Mouse (Mus musculus) kidney, embryonic 15.5 days (tissue): ENCODE data around the gene U2af1. TPM values are rescaled to one million over a fixed set of nuclear protein-coding genes. Genes with fewer than 3 reads are reported as not detected.

Experiments
- ATAC-seq: fragments of 200-750 bp; cut with Nextera tagmentation; replicated peaks from 2 replicates; pipeline ENCODE4 v1.8.0; 2017; ENCODE audit warnings: moderate TSS enrichment; ENCODE audit not compliant: low FRiP score
- H3K27ac ChIP-seq: fragments of 300-500 bp; sonication (generic); 2 replicates; pipeline ENCODE4 v1.5.1; 2015; ENCODE audit warnings: mild to moderate bottlenecking, inconsistent platforms
- H3K27me3 ChIP-seq: fragments of 300-500 bp; sonication (generic); 2 replicates; pipeline ENCODE4 v1.6.1; 2015; ENCODE audit warnings: inconsistent platforms
- H3K36me3 ChIP-seq: fragments of 300-500 bp; sonication (generic); 2 replicates; pipeline ENCODE4 v1.6.1; 2015; ENCODE audit warnings: inconsistent platforms
- H3K4me1 ChIP-seq: fragments of 300-500 bp; sonication (generic); 2 replicates; pipeline ENCODE4 v1.6.1; 2015; ENCODE audit warnings: inconsistent platforms
- H3K4me2 ChIP-seq: fragments of 300-500 bp; sonication (generic); 2 replicates; pipeline ENCODE4 v1.6.1; 2015; ENCODE audit warnings: moderate library complexity, mild to moderate bottlenecking, inconsistent platforms
- H3K4me3 ChIP-seq: fragments of 300-500 bp; sonication (generic); replicated peaks from 2 replicates; pipeline ENCODE4 v1.5.1; 2015; ENCODE audit warnings: mild to moderate bottlenecking, inconsistent platforms
- H3K9ac ChIP-seq: fragments of 300-500 bp; sonication (generic); 2 replicates; pipeline ENCODE4 v1.6.1; 2015; ENCODE audit warnings: mild to moderate bottlenecking, inconsistent platforms
- H3K9me3 ChIP-seq: fragments of 300-500 bp; sonication (generic); replicated peaks from 2 replicates; pipeline ENCODE4 v1.6.1; 2016; ENCODE audit warnings: inconsistent platforms
- WGBS: fragments of 180-500 bp; shearing (Covaris S2); methylation state at CpG from one replicate; pipeline ENCODE4 v1.1.7; 2015; ENCODE audit warnings: mixed read lengths; 5-methylcytosine and 5-hydroxymethylcytosine counted together
- polyA plus RNA-seq: library from polyadenylated mRNA; unstranded; fragments of >200 nt; fragmentation: Nextera tagmentation; extraction: Ambion mirVana; gene quantifications from 2 replicates; pipeline ENCODE4 v1.2.1, GENCODE M21; 2015

Gene U2af1
- polyA plus RNA-seq, 1 experiment from 2014 or later, result 335 TPM

GRCm38 (mm10) chr17:31686225-31686564, 27.5 kb upstream of the U2af1 start:
- H3K27me3 ChIP-seq, result 0 out of 2 replicates have a peak, but pooled peaks cover 4% of the 10 kb centered on the region
- peaks cover 26% of the 10 kb centered on the region for H3K4me1 ChIP-seq
- H3K4me3 ChIP-seq, result no peak overlapping the region
- H3K9me3 ChIP-seq, result no peaks in the 10 kb centered on the region
- H3K36me3 ChIP-seq, result no peaks in the 10 kb centered on the region
- ATAC-seq, result peak; percentile 23
- H3K27ac ChIP-seq, result peak overlapping the region; percentile 87
- H3K4me2 ChIP-seq, result peak overlapping the region; percentile 17; the same call in 1 of the 2 replicates
- H3K9ac ChIP-seq, result no peak overlapping the region
- 20% methylated on average over 3 of the region's 3 CpGs for WGBS

- Histone ChIP-seq H3K4me1 (peaks cover 26% of the 10 kb centered on the region), H3K27ac (peak overlapping the region; percentile 87), H3K9ac (no peak overlapping the region), H3K4me2 (peak overlapping the region; percentile 17; the same call in 1 of the 2 replicates), H3K27me3 (0 out of 2 replicates have a peak, but pooled peaks cover 4% of the 10 kb centered on the region), H3K4me3 (no peak overlapping the region), H3K36me3 (no peaks in the 10 kb centered on the region), H3K9me3 (no peaks in the 10 kb centered on the region)
- ATAC-seq, result peak; percentile 68
- WGBS, result 9% methylated on average over 17 of the region's 17 CpGs
Measured at GRCm38 (mm10) chr17:31685514-31686224, 27.0 kb upstream of the U2af1 start.

- no peaks in the 10 kb centered on the region for H3K27me3 ChIP-seq
- H3K36me3 ChIP-seq, result no peaks in the 10 kb centered on the region
- 69% methylated on average over 2 of the region's 2 CpGs for WGBS
- no peak overlapping the region for H3K4me3 ChIP-seq
- no peak for ATAC-seq
- no peak overlapping the region for H3K27ac ChIP-seq
- no peaks in the 10 kb centered on the region for H3K9me3 ChIP-seq
- no peak overlapping the region for H3K4me2 ChIP-seq
- peaks cover 7% of the 10 kb centered on the region; the same call in 1 of the 2 replicates for H3K4me1 ChIP-seq
- H3K9ac ChIP-seq, result no peak overlapping the region
Measured at GRCm38 (mm10) chr17:31680450-31680849, 21.8 kb upstream of the U2af1 start.

GRCm38 (mm10) chr17:31677507-31677906, 18.8 kb upstream of the U2af1 start, which contains the start of gene Cryaa:
TSS of gene Cryaa (plus strand) at chr17:31677807.
- WGBS, result 78% methylated on average over 8 of the region's 8 CpGs
- no peaks in the 10 kb centered on the region for H3K9me3 ChIP-seq
- no peak for ATAC-seq
- H3K4me2 ChIP-seq, result no peak within 1 kb of the TSS
- H3K27ac ChIP-seq, result no peak within 1 kb of the TSS
- no peaks in the 10 kb centered on the region for H3K27me3 ChIP-seq
- no peaks in the 10 kb centered on the region for H3K36me3 ChIP-seq
- no peak within 1 kb of the TSS for H3K9ac ChIP-seq
- no peak within 1 kb of the TSS for H3K4me3 ChIP-seq
- 0 out of 2 replicates have a peak, but pooled peaks cover 3% of the 10 kb centered on the region for H3K4me1 ChIP-seq

- H3K9ac ChIP-seq, result no peak overlapping the region
- WGBS, result 74% methylated on average over 1 of the region's 1 CpGs
- H3K4me2 ChIP-seq, result no peak overlapping the region
- H3K36me3 ChIP-seq, result no peaks in the 10 kb centered on the region
- no peaks in the 10 kb centered on the region for H3K27me3 ChIP-seq
- no peaks in the 10 kb centered on the region for H3K9me3 ChIP-seq
- H3K27ac ChIP-seq, result no peak overlapping the region
- H3K4me1 ChIP-seq, result peaks cover 6% of the 10 kb centered on the region; the same call in 1 of the 2 replicates
- no peak overlapping the region for H3K4me3 ChIP-seq
- ATAC-seq, result no peak
Measured at GRCm38 (mm10) chr17:31674426-31674825, 15.7 kb upstream of the U2af1 start.

GRCm38 (mm10) chr17:31672279-31672678, 13.6 kb upstream of the U2af1 start:
- Histone ChIP-seq H3K36me3 (no peaks in the 10 kb centered on the region), H3K4me2 (no peak overlapping the region), H3K27ac (no peak overlapping the region), H3K27me3 (no peaks in the 10 kb centered on the region), H3K9ac (no peak overlapping the region), H3K4me3 (no peak overlapping the region), H3K4me1 (peaks cover 6% of the 10 kb centered on the region; the same call in 1 of the 2 replicates), H3K9me3 (no peaks in the 10 kb centered on the region)
- ATAC-seq, result no peak
- WGBS, result 86% methylated on average over 12 of the region's 12 CpGs

GRCm38 (mm10) chr17:31671698-31672097, 13.0 kb upstream of the U2af1 start:
- WGBS, result 54% methylated on average over 8 of the region's 8 CpGs
- ATAC-seq, result no peak

GRCm38 (mm10) chr17:31670163-31670562, 11.5 kb upstream of the U2af1 start:
- no peaks in the 10 kb centered on the region for H3K36me3 ChIP-seq
- ATAC-seq, result no peak
- H3K9me3 ChIP-seq, result no peaks in the 10 kb centered on the region
- no peak overlapping the region for H3K27ac ChIP-seq
- no peak overlapping the region for H3K9ac ChIP-seq
- no peaks in the 10 kb centered on the region for H3K27me3 ChIP-seq
- WGBS, result 46% methylated on average over 11 of the region's 11 CpGs
- no peak overlapping the region for H3K4me3 ChIP-seq
- no peak overlapping the region for H3K4me2 ChIP-seq
- peaks cover 6% of the 10 kb centered on the region; the same call in 1 of the 2 replicates for H3K4me1 ChIP-seq

More at GRCm38 (mm10) chr17:31671698-31672097, 13.0 kb upstream of the U2af1 start:
- H3K4me2 ChIP-seq, result no peak overlapping the region
- H3K4me3 ChIP-seq, result no peak overlapping the region
- no peaks in the 10 kb centered on the region for H3K36me3 ChIP-seq
- H3K9me3 ChIP-seq, result no peaks in the 10 kb centered on the region
- no peaks in the 10 kb centered on the region for H3K27me3 ChIP-seq
- H3K4me1 ChIP-seq, result peaks cover 6% of the 10 kb centered on the region; the same call in 1 of the 2 replicates
- H3K27ac ChIP-seq, result no peak overlapping the region
- H3K9ac ChIP-seq, result no peak overlapping the region

- peaks cover 6% of the 10 kb centered on the region; the same call in 1 of the 2 replicates for H3K4me1 ChIP-seq
- ATAC-seq, result no peak
- no peak overlapping the region for H3K27ac ChIP-seq
- H3K36me3 ChIP-seq, result no peaks in the 10 kb centered on the region
- no peak overlapping the region for H3K4me2 ChIP-seq
- H3K9ac ChIP-seq, result no peak overlapping the region
- no peaks in the 10 kb centered on the region for H3K9me3 ChIP-seq
- 40% methylated on average over 9 of the region's 9 CpGs for WGBS
- no peaks in the 10 kb centered on the region for H3K27me3 ChIP-seq
- no peak overlapping the region for H3K4me3 ChIP-seq
Measured at GRCm38 (mm10) chr17:31668306-31668705, 9.6 kb upstream of the U2af1 start.

GRCm38 (mm10) chr17:31664760-31665159, 6.1 kb upstream of the U2af1 start:
- H3K36me3 ChIP-seq, result no peaks in the 10 kb centered on the region
- H3K4me2 ChIP-seq, result no peak overlapping the region
- ATAC-seq, result peak; percentile 71
- H3K9me3 ChIP-seq, result no peaks in the 10 kb centered on the region
- H3K4me1 ChIP-seq, result 0 out of 2 replicates have a peak, but pooled peaks cover 3% of the 10 kb centered on the region
- no peaks in the 10 kb centered on the region for H3K27me3 ChIP-seq
- 5% methylated on average over 4 of the region's 4 CpGs for WGBS
- no peak overlapping the region for H3K4me3 ChIP-seq
- H3K27ac ChIP-seq, result no peak overlapping the region
- H3K9ac ChIP-seq, result no peak overlapping the region

GRCm38 (mm10) chr17:31662855-31663254, 4.2 kb upstream of the U2af1 start:
- H3K4me3 ChIP-seq, result no peak overlapping the region
- no peak for ATAC-seq
- no peak overlapping the region for H3K4me2 ChIP-seq
- H3K9ac ChIP-seq, result no peak overlapping the region
- H3K4me1 ChIP-seq, result peaks cover 6% of the 10 kb centered on the region
- H3K9me3 ChIP-seq, result no peaks in the 10 kb centered on the region
- H3K27ac ChIP-seq, result no peak overlapping the region
- no peaks in the 10 kb centered on the region for H3K27me3 ChIP-seq
- H3K36me3 ChIP-seq, result no peaks in the 10 kb centered on the region

GRCm38 (mm10) chr17:31660661-31661250, 2.1 kb upstream of the U2af1 start:
- Histone ChIP-seq H3K36me3 (peaks cover 10% of the 10 kb centered on the region), H3K9me3 (no peaks in the 10 kb centered on the region), H3K27ac (no peak overlapping the region), H3K4me2 (no peak overlapping the region), H3K27me3 (no peaks in the 10 kb centered on the region), H3K4me1 (peaks cover 21% of the 10 kb centered on the region), H3K9ac (no peak overlapping the region), H3K4me3 (no peak overlapping the region)
- WGBS, result 72% methylated on average over 8 of the region's 8 CpGs
- no peak for ATAC-seq
